Mouse (Mus musculus): ENCODE results near the gene Fgf13.

GRCm38 (mm10) chrX:59485426-59485825 is 82.4 kb downstream of the Fgf13 start:
- TF ChIP-seq CTCF (IDR thresholded peaks at IDR 0.05; ENCODE audit: borderline replicate concordance, insufficient read depth, low read depth, low read length) (no peak), POLR2A (IDR thresholded peaks at IDR 0.05; ENCODE audit: borderline replicate concordance, insufficient read depth, low read length) (no peak)

Measured in cerebellum, adult 2 months (tissue).